Mouse (Mus musculus) frontal cortex, postnatal 14 days (tissue): Measurements from ENCODE around the gene Kcnip3.
A peak's percentile ranks its signal among the peaks of the same experiment; 100 is the strongest.

ENCODE experiments used
- DNase-seq, 2 experiments: peaks; one replicate each; pipeline ENCODE4 v3.0.0; 2022; ENCODE audit warnings: low spot score in 2 of 2

The Kcnip3 gene

GRCm38 (mm10) chr2:127518273-127518672 lies 3.6 kb downstream of the Kcnip3 start:
- peak in 1 of 2 experiments; percentile 36 for DNase-seq

GRCm38 (mm10) chr2:127517081-127517480 lies 4.8 kb downstream of the Kcnip3 start:
- peak in 1 of 2 experiments; percentile 60 for DNase-seq

GRCm38 (mm10) chr2:127514380-127515124 lies 7.3 kb downstream of the Kcnip3 start:
- DNase-seq: no peak

- DNase-seq: no peak
Observed at GRCm38 (mm10) chr2:127513244-127513643, 8.7 kb downstream of the Kcnip3 start.

- DNase-seq: no peak
Observed at GRCm38 (mm10) chr2:127511426-127511825, 10.5 kb downstream of the Kcnip3 start.

GRCm38 (mm10) chr2:127507967-127508660 lies 13.8 kb downstream of the Kcnip3 start:
- no peak for DNase-seq

GRCm38 (mm10) chr2:127507077-127507774 lies 14.7 kb downstream of the Kcnip3 start:
- peak; percentile 75 to 83 for DNase-seq

GRCm38 (mm10) chr2:127506131-127506632 lies 15.7 kb downstream of the Kcnip3 start:
- no peak for DNase-seq

GRCm38 (mm10) chr2:127505196-127505595 lies 16.7 kb downstream of the Kcnip3 start:
- DNase-seq: no peak

- DNase-seq: peak in 1 of 2 experiments; percentile 58
Observed at GRCm38 (mm10) chr2:127503751-127504549, 17.9 kb downstream of the Kcnip3 start.

- DNase-seq: no peak
Observed at GRCm38 (mm10) chr2:127501061-127501460, 20.8 kb downstream of the Kcnip3 start.

- DNase-seq: no peak
Observed at GRCm38 (mm10) chr2:127498750-127499149, 23.1 kb downstream of the Kcnip3 start.

- no peak for DNase-seq
Observed at GRCm38 (mm10) chr2:127496321-127496720, 25.6 kb downstream of the Kcnip3 start.

GRCm38 (mm10) chr2:127484476-127485170 lies 37.3 kb downstream of the Kcnip3 start:
- DNase-seq: peak in 1 of 2 experiments; percentile 38

- no peak for DNase-seq
Observed at GRCm38 (mm10) chr2:127483001-127483400, 38.9 kb downstream of the Kcnip3 start.

GRCm38 (mm10) chr2:127482533-127482911 lies 39.4 kb downstream of the Kcnip3 start:
- DNase-seq: peak in 1 of 2 experiments; percentile 19

GRCm38 (mm10) chr2:127481841-127482532 lies 39.9 kb downstream of the Kcnip3 start:
- no peak for DNase-seq

GRCm38 (mm10) chr2:127479763-127480162 lies 42.1 kb downstream of the Kcnip3 start:
- no peak for DNase-seq

- no peak for DNase-seq
Observed at GRCm38 (mm10) chr2:127479210-127479609, 42.7 kb downstream of the Kcnip3 start.

GRCm38 (mm10) chr2:127472279-127472678 lies 49.6 kb downstream of the Kcnip3 start:
- DNase-seq: no peak
